Mouse (Mus musculus): Measurements from ENCODE around the gene Gm20388. TPM values are rescaled to one million over a fixed set of nuclear protein-coding genes. Genes with fewer than 3 reads are reported as not detected.

Gene Gm20388
- total and polyA plus RNA-seq, 3 experiments = 0.02 to 0.05 TPM; not detected in 1

GRCm38 (mm10) chr8:120766622-120767021, 856.0 kb downstream of the Gm20388 start:
- Histone ChIP-seq H3K9me3 (replicated peaks) (peaks cover 81% of the 10 kb centered on the region), H3K4me3 (ENCODE audit: low read depth, low read length) (no peak overlapping the region), H3K36me3 (replicated peaks) (no peaks in the 10 kb centered on the region), H3K27me3 (ENCODE audit: insufficient read depth, low read length) (no peaks in the 10 kb centered on the region), H3K4me1 (ENCODE audit: insufficient read depth, low read depth, low read length) (no peaks in the 10 kb centered on the region)
- TF ChIP-seq GATA2 (IDR thresholded peaks at IDR 0.05; ENCODE audit: borderline replicate concordance, low read depth, low read length) (no peak), POLR2AphosphoS5 (IDR thresholded peaks at IDR 0.05; ENCODE audit: insufficient replicate concordance, low read depth, low read length) (no peak), GATA1 (IDR thresholded peaks at IDR 0.05; ENCODE audit: borderline replicate concordance, low read length) (no peak), CTCF (IDR thresholded peaks at IDR 0.05; ENCODE audit: low read depth, low read length) (no peak), TAL1 (conservative IDR thresholded peaks at IDR 0.05; ENCODE audit: low read depth, low read length) (no peak)
- DNase-seq (ENCODE audit: low spot score) (no peak), ATAC-seq (ENCODE audit: extremely low read depth, insufficient number of reproducible peaks, low FRiP score, poor library complexity, severe bottlenecking) (no peak)

DNA sequence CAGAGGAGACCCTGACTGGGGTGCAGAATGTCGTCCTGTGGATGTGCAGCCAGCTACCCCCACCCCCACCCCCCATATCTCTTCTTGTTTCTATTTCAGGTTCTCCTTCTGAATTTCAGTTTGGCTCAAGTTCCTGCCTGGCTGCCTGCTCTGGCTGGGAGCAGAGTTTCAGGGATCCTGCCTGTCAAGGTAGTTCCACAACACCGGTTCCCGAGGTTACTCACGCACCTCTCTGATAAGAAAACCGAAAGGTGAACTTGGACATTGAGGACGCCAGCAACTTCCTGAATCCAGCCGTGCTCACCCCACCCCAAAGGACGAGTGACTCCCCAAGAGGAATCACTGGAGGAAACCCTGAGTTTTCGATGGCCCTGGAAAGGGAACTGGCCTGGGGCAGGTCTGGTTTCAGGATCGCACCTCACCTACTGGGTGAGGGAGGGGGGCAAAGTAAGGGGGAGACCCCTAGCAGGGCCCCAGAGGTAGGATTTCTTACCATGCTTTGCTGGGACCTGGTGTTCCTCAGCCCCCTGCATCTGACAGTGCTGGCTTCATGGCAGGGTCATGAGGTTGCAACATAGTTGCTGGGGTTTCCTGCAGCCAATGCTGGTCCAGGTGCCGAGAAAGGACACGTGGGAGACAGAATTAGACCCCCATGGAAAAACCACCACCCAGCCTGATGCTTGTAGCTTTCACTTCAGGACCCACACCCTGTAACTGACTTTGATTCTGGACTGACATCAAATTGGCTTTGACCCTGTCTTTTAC, 858.0 kb downstream of the Gm20388 start:
- no peak for ATAC-seq (ENCODE audit: extremely low read depth, insufficient number of reproducible peaks, low FRiP score, poor library complexity, severe bottlenecking)
- peaks cover 81% of the 10 kb centered on the region for H3K9me3 ChIP-seq (replicated peaks)
- H3K4me1 ChIP-seq (ENCODE audit: insufficient read depth, low read depth, low read length) = no peaks in the 10 kb centered on the region
- no peak for DNase-seq (ENCODE audit: low spot score)
- no peak for TF ChIP-seq GATA2 (IDR thresholded peaks at IDR 0.05; ENCODE audit: borderline replicate concordance, low read depth, low read length)
- TF ChIP-seq POLR2AphosphoS5 (IDR thresholded peaks at IDR 0.05; ENCODE audit: insufficient replicate concordance, low read depth, low read length) = no peak
- TF ChIP-seq TAL1 (conservative IDR thresholded peaks at IDR 0.05; ENCODE audit: low read depth, low read length) = no peak
- TF ChIP-seq CTCF (IDR thresholded peaks at IDR 0.05; ENCODE audit: low read depth, low read length) = no peak
- TF ChIP-seq GATA1 (IDR thresholded peaks at IDR 0.05; ENCODE audit: borderline replicate concordance, low read length) = no peak
- H3K4me3 ChIP-seq (ENCODE audit: low read depth, low read length) = no peak overlapping the region
- no peaks in the 10 kb centered on the region for H3K27me3 ChIP-seq (ENCODE audit: insufficient read depth, low read length)
- no peaks in the 10 kb centered on the region for H3K36me3 ChIP-seq (replicated peaks)

DNA sequence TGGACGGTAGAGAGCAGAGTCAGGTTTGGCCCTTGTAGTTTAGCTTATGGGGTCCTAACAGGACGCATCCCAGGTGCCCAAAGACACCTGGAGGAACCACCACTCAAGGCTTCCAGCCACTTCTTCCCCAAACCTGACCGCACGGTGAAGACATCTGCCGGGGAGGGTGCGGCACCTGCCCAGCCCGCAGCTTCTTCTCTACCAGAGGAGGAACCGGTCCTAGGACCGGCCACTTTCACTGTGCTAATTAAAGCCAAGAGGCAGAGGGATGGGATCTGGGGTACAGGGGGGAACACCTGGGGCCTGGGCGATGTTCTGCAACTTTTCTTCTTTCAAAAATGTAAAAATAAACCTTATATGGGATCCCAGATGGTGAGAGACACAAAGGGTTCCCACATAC, 866.5 kb downstream of the Gm20388 start:
- H3K9me3 ChIP-seq (replicated peaks) = peaks cover 88% of the 10 kb centered on the region
- H3K27me3 ChIP-seq (ENCODE audit: insufficient read depth, low read length) = no peaks in the 10 kb centered on the region
- ATAC-seq (ENCODE audit: extremely low read depth, insufficient number of reproducible peaks, low FRiP score, poor library complexity, severe bottlenecking) (no peak), DNase-seq (ENCODE audit: low spot score) (no peak)
- H3K36me3 ChIP-seq (replicated peaks) = no peaks in the 10 kb centered on the region
- no peak overlapping the region for H3K4me3 ChIP-seq (ENCODE audit: low read depth, low read length)
- TF ChIP-seq GATA1 (IDR thresholded peaks at IDR 0.05; ENCODE audit: borderline replicate concordance, low read length) (no peak), TAL1 (conservative IDR thresholded peaks at IDR 0.05; ENCODE audit: low read depth, low read length) (no peak), CTCF (IDR thresholded peaks at IDR 0.05; ENCODE audit: low read depth, low read length) (no peak), GATA2 (IDR thresholded peaks at IDR 0.05; ENCODE audit: borderline replicate concordance, low read depth, low read length) (no peak), POLR2AphosphoS5 (IDR thresholded peaks at IDR 0.05; ENCODE audit: insufficient replicate concordance, low read depth, low read length) (no peak)
- H3K4me1 ChIP-seq (ENCODE audit: insufficient read depth, low read depth, low read length) = no peaks in the 10 kb centered on the region

- ATAC-seq (ENCODE audit: extremely low read depth, insufficient number of reproducible peaks, low FRiP score, poor library complexity, severe bottlenecking) (no peak), DNase-seq (ENCODE audit: low spot score) (no peak)
- Histone ChIP-seq H3K4me1 (ENCODE audit: insufficient read depth, low read depth, low read length) (no peaks in the 10 kb centered on the region), H3K27me3 (ENCODE audit: insufficient read depth, low read length) (no peaks in the 10 kb centered on the region), H3K4me3 (ENCODE audit: low read depth, low read length) (no peak overlapping the region), H3K36me3 (replicated peaks) (no peaks in the 10 kb centered on the region), H3K9me3 (replicated peaks) (peaks cover 89% of the 10 kb centered on the region)
- TF ChIP-seq GATA1 (IDR thresholded peaks at IDR 0.05; ENCODE audit: borderline replicate concordance, low read length) (no peak), TAL1 (conservative IDR thresholded peaks at IDR 0.05; ENCODE audit: low read depth, low read length) (no peak), CTCF (IDR thresholded peaks at IDR 0.05; ENCODE audit: low read depth, low read length) (no peak), POLR2AphosphoS5 (IDR thresholded peaks at IDR 0.05; ENCODE audit: insufficient replicate concordance, low read depth, low read length) (no peak), GATA2 (IDR thresholded peaks at IDR 0.05; ENCODE audit: borderline replicate concordance, low read depth, low read length) (no peak)
Measured at GRCm38 (mm10) chr8:120777732-120778131, 867.1 kb downstream of the Gm20388 start.

GRCm38 (mm10) chr8:120779106-120779505, 868.5 kb downstream of the Gm20388 start:
- no peaks in the 10 kb centered on the region for H3K27me3 ChIP-seq (ENCODE audit: insufficient read depth, low read length)

GRCm38 (mm10) chr8:120783781-120784180, 873.1 kb downstream of the Gm20388 start:
- TF ChIP-seq GATA1 (IDR thresholded peaks at IDR 0.05; ENCODE audit: borderline replicate concordance, low read length) (no peak), GATA2 (IDR thresholded peaks at IDR 0.05; ENCODE audit: borderline replicate concordance, low read depth, low read length) (no peak), POLR2AphosphoS5 (IDR thresholded peaks at IDR 0.05; ENCODE audit: insufficient replicate concordance, low read depth, low read length) (no peak), CTCF (IDR thresholded peaks at IDR 0.05; ENCODE audit: low read depth, low read length) (no peak), TAL1 (conservative IDR thresholded peaks at IDR 0.05; ENCODE audit: low read depth, low read length) (no peak)
- H3K4me3 ChIP-seq (ENCODE audit: low read depth, low read length) = no peak overlapping the region
- H3K4me1 ChIP-seq (ENCODE audit: insufficient read depth, low read depth, low read length) = no peaks in the 10 kb centered on the region
- H3K27me3 ChIP-seq (ENCODE audit: insufficient read depth, low read length) = no peaks in the 10 kb centered on the region
- ATAC-seq (ENCODE audit: extremely low read depth, insufficient number of reproducible peaks, low FRiP score, poor library complexity, severe bottlenecking) (no peak), DNase-seq (ENCODE audit: low spot score) (no peak)
- H3K9me3 ChIP-seq (replicated peaks) = peaks cover 91% of the 10 kb centered on the region
- no peaks in the 10 kb centered on the region for H3K36me3 ChIP-seq (replicated peaks)

More at GRCm38 (mm10) chr8:120779106-120779505, 868.5 kb downstream of the Gm20388 start:
- DNase-seq (ENCODE audit: low spot score) (no peak), ATAC-seq (ENCODE audit: extremely low read depth, insufficient number of reproducible peaks, low FRiP score, poor library complexity, severe bottlenecking) (no peak)
- H3K4me3 ChIP-seq (ENCODE audit: low read depth, low read length) = no peak overlapping the region
- no peaks in the 10 kb centered on the region for H3K36me3 ChIP-seq (replicated peaks)
- H3K4me1 ChIP-seq (ENCODE audit: insufficient read depth, low read depth, low read length) = no peaks in the 10 kb centered on the region
- peaks cover 88% of the 10 kb centered on the region for H3K9me3 ChIP-seq (replicated peaks)
- TF ChIP-seq GATA2 (IDR thresholded peaks at IDR 0.05; ENCODE audit: borderline replicate concordance, low read depth, low read length) (no peak), GATA1 (IDR thresholded peaks at IDR 0.05; ENCODE audit: borderline replicate concordance, low read length) (no peak)

Measured in G1E (cell line).